Mouse (Mus musculus) embryonic facial prominence, embryonic 14.5 days (tissue): ENCODE results near the gene Rgs18. TPM values are rescaled to one million over a fixed set of nuclear protein-coding genes. Genes with fewer than 3 reads are reported as not detected.

Experiments used
- polyA plus RNA-seq: library from polyadenylated mRNA; unstranded; fragments of >200 nt; fragmentation: Nextera tagmentation; extraction: Ambion mirVana; gene quantifications from 2 replicates; pipeline ENCODE4 v1.2.1, GENCODE M21; 2014

Rgs18 gene
- polyA plus RNA-seq, 1 experiment from 2014 or later, result 4.1 TPM

Other genes starting within 250 kb of the Rgs18 start
- gene Rgs21, start 207.8 kb downstream of the Rgs18 start, polyA plus RNA-seq, result not detected in 2 replicates